Mouse (Mus musculus) myocyte (in vitro differentiated cells): ENCODE measurements around the gene Cfap74. TPM values are rescaled to one million over a fixed set of nuclear protein-coding genes. Genes with fewer than 3 reads are reported as not detected.
A peak's percentile ranks its signal among the peaks of the same experiment; 100 is the strongest.

ENCODE experiments used
- H3K27me3 ChIP-seq: one replicate; pipeline ENCODE4 v1.6.1; 2011; ENCODE audit not compliant: control insufficient read depth, insufficient read depth, insufficient read length
- H3K36me3 ChIP-seq: one replicate; pipeline ENCODE4 v1.6.1; 2011; ENCODE audit not compliant: control insufficient read depth, insufficient read depth
- H3K4me2 ChIP-seq: one replicate; pipeline ENCODE4 v1.6.1; 2011; ENCODE audit warnings: low read depth, control low read depth
- H3K4me3 ChIP-seq: one replicate; pipeline ENCODE4 v1.5.1; 2011; ENCODE audit warnings: mild to moderate bottlenecking, control low read depth, moderate library complexity
- H3K79me2 ChIP-seq: one replicate; pipeline ENCODE4 v1.6.1; 2011; ENCODE audit not compliant: control insufficient read depth, insufficient read depth
- H3ac ChIP-seq: one replicate; pipeline ENCODE4 v1.6.1; 2011; ENCODE audit not compliant: control insufficient read depth, insufficient read length
- CEBPB ChIP-seq: IDR thresholded peaks from 2 replicates; pipeline ENCODE4 v1.6.1; 2011; ENCODE audit warnings: mild to moderate bottlenecking, moderate library complexity; ENCODE audit not compliant: poor library complexity, insufficient read depth, severe bottlenecking
- E2F4 ChIP-seq: IDR thresholded peaks from one replicate; pipeline ENCODE4 v1.6.1; 2011; ENCODE audit warnings: mild to moderate bottlenecking, control low read depth, moderate library complexity; ENCODE audit not compliant: insufficient read depth
- MAX ChIP-seq: IDR thresholded peaks from one replicate; pipeline ENCODE4 v1.6.1; 2011; ENCODE audit warnings: low read depth, mild to moderate bottlenecking, control low read depth
- MYOD1 ChIP-seq, 3 experiments: IDR thresholded peaks; one replicate each; pipeline ENCODE4 v1.6.1; 2011; ENCODE audit warnings: control low read depth in 2 of 3, low read depth in 2 of 3, mild to moderate bottlenecking in 2 of 3, moderate library complexity in 1 of 3; ENCODE audit not compliant: insufficient read length in 2 of 3, control insufficient read depth in 1 of 3
- MYOG ChIP-seq, 3 experiments: IDR thresholded peaks; one replicate each; pipeline ENCODE4 v1.6.1; 2011; ENCODE audit warnings: control low read depth in 2 of 3, low read depth in 2 of 3, mild to moderate bottlenecking in 2 of 3; ENCODE audit not compliant: insufficient read length in 2 of 3, control insufficient read depth in 1 of 3, insufficient read depth in 1 of 3
- POLR2A ChIP-seq: IDR thresholded peaks from one replicate; pipeline ENCODE4 v1.6.1; 2011; ENCODE audit warnings: low read depth, mild to moderate bottlenecking, control low read depth, moderate library complexity; ENCODE audit not compliant: insufficient read length
- POLR2AphosphoS2 ChIP-seq: IDR thresholded peaks from one replicate; pipeline ENCODE4 v1.6.1; 2011; ENCODE audit warnings: low read depth, control low read depth; ENCODE audit not compliant: insufficient read length
- REST ChIP-seq: IDR thresholded peaks from one replicate; pipeline ENCODE4 v1.6.1; 2011; ENCODE audit warnings: mild to moderate bottlenecking, control low read depth, moderate library complexity; ENCODE audit not compliant: insufficient read depth, insufficient read length
- SRF ChIP-seq: IDR thresholded peaks from one replicate; pipeline ENCODE4 v1.6.1; 2011; ENCODE audit warnings: low read depth; ENCODE audit not compliant: control insufficient read depth, insufficient read length
- TCF12 ChIP-seq: IDR thresholded peaks from one replicate; pipeline ENCODE4 v1.6.1; 2011; ENCODE audit warnings: mild to moderate bottlenecking, control low read depth; ENCODE audit not compliant: poor library complexity, insufficient read depth, severe bottlenecking
- TCF3 ChIP-seq: IDR thresholded peaks from one replicate; pipeline ENCODE4 v1.6.1; 2011; ENCODE audit warnings: low read depth, control low read depth; ENCODE audit not compliant: insufficient read length
- USF1 ChIP-seq: IDR thresholded peaks from one replicate; pipeline ENCODE4 v1.6.1; 2011; ENCODE audit warnings: low read depth, mild to moderate bottlenecking, control low read depth, moderate library complexity
- polyA plus RNA-seq: library from polyadenylated mRNA; unstranded; fragments of >200 nt; fragmentation: generic; extraction: Trizol; gene quantifications from one replicate; pipeline ENCODE4 v1.2.1, GENCODE M21; 2012; ENCODE audit warnings: missing spikeins

The Cfap74 gene
- polyA plus RNA-seq, 1 experiment, result 0.22 TPM

DNA sequence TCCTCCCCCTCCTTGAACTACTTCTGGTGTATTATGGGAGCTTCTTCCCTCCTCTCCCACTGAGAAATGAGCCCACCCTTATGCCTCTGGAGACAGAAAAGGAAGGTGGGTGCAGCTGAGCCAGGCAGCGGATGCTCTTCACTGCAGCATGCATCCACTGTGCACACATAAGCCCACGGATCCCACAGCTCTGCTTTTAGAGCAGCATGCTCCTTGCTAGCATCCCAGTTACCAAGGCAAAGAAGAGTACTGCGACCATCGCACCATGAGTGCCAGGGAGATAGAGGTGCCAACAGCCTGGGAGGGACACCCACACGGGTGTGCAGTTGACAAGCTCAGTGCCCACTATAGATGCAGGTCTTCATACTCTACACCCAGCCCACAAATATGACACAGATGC, 13.5 kb upstream of the Cfap74 start:
- Histone ChIP-seq H3ac (no peak overlapping the region), H3K79me2 (no peaks in the 10 kb centered on the region), H3K4me3 (no peak overlapping the region), H3K4me2 (no peak overlapping the region), H3K36me3 (no peaks in the 10 kb centered on the region), H3K27me3 (peaks cover 60% of the 10 kb centered on the region)
- TF ChIP-seq MYOG (IDR thresholded peaks at IDR 0.05; ENCODE audit: control insufficient read depth in 1 of 3, insufficient read depth in 1 of 3, insufficient read length in 2 of 3, low read depth in 2 of 3) (no peak), MAX (no peak), USF1 (no peak), SRF (no peak), TCF12 (no peak), E2F4 (no peak), POLR2A (no peak), TCF3 (no peak), REST (no peak)

DNA sequence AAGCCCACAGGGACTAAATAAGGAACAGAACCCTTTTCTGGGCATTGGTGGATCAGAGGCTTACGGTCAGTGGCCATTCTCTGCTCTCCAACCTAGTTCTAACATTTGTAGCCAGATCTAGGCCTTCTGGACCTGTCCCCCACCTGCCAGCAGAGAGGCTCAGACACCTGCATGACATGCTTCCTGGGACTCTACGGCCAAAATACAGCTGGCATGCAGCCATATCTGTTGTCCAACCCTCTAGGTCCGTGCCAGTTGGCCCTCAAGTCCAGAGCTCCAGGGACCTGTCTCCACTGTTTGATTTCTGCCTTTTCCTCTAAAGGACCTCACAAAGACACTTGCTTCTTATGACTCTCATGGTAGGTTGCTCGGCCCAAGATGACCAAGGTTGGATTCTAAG, 12.2 kb upstream of the Cfap74 start:
- Histone ChIP-seq H3K27me3 (peaks cover 64% of the 10 kb centered on the region), H3K79me2 (no peaks in the 10 kb centered on the region)

GRCm38 (mm10) chr4:155397511-155398221, 11.3 kb upstream of the Cfap74 start, which contains the start of gene Gabrd:
Gene Gabrd (minus strand): TSS chr4:155398112.
- TF ChIP-seq MYOG (IDR thresholded peaks at IDR 0.05; ENCODE audit: control insufficient read depth in 1 of 3, insufficient read depth in 1 of 3, insufficient read length in 2 of 3, low read depth in 2 of 3), result peak in 1 of 3 experiments; percentile 20
- peak; percentile 94 for TF ChIP-seq REST
- TF ChIP-seq MAX, result no peak
- no peak within 1 kb of the TSS for H3ac ChIP-seq
- no peaks in the 10 kb centered on the region for H3K36me3 ChIP-seq
- no peaks in the 10 kb centered on the region for H3K79me2 ChIP-seq
- H3K4me3 ChIP-seq, result no peak within 1 kb of the TSS
- no peak within 1 kb of the TSS for H3K4me2 ChIP-seq
- H3K27me3 ChIP-seq, result peaks cover 60% of the 10 kb centered on the region

More for the DNA sequence above, 12.2 kb upstream of the Cfap74 start:
- no peak overlapping the region for H3ac ChIP-seq
- H3K36me3 ChIP-seq, result no peaks in the 10 kb centered on the region
- H3K4me2 ChIP-seq, result no peak overlapping the region
- no peak for TF ChIP-seq SRF
- no peak for TF ChIP-seq POLR2A
- TF ChIP-seq POLR2AphosphoS2, result no peak
- no peak for TF ChIP-seq MYOG (IDR thresholded peaks at IDR 0.05; ENCODE audit: control insufficient read depth in 1 of 3, insufficient read depth in 1 of 3, insufficient read length in 2 of 3, low read depth in 2 of 3)
- no peak for TF ChIP-seq MAX
- no peak for TF ChIP-seq TCF3
- no peak for TF ChIP-seq TCF12
- TF ChIP-seq E2F4, result no peak
- no peak overlapping the region for H3K4me3 ChIP-seq

DNA sequence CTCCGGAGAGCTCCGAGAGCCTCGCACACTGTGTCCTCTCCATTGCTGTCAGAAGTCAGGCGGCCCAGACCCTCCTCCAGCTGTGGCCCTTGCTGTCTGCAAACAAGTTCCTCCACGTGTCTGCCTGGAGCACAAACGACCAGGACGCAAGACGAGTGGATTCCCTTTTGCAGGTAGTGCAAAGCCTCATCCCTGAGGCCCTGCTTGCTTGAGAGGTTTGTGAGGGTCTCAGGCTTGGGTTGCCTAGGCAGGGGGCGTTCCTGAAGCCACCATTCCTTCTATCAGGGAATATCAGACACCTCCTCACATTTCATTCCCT, 10.8 kb upstream of the Cfap74 start:
- Histone ChIP-seq H3K4me3 (no peak overlapping the region), H3K4me2 (no peak overlapping the region), H3ac (no peak overlapping the region), H3K79me2 (no peaks in the 10 kb centered on the region), H3K36me3 (no peaks in the 10 kb centered on the region), H3K27me3 (peaks cover 55% of the 10 kb centered on the region)
- TF ChIP-seq TCF3 (no peak), CEBPB (no peak), TCF12 (no peak), USF1 (no peak), E2F4 (no peak), REST (no peak), POLR2A (no peak), MAX (no peak), POLR2AphosphoS2 (no peak), MYOD1 (IDR thresholded peaks at IDR 0.05; ENCODE audit: control insufficient read depth in 1 of 3, insufficient read length in 2 of 3, low read depth in 2 of 3) (no peak), MYOG (IDR thresholded peaks at IDR 0.05; ENCODE audit: control insufficient read depth in 1 of 3, insufficient read depth in 1 of 3, insufficient read length in 2 of 3, low read depth in 2 of 3) (no peak), SRF (no peak)

- H3K4me3 ChIP-seq, result no peak overlapping the region
- H3K27me3 ChIP-seq, result peaks cover 32% of the 10 kb centered on the region
- H3K4me2 ChIP-seq, result no peak overlapping the region
- no peak overlapping the region for H3ac ChIP-seq
- H3K79me2 ChIP-seq, result no peaks in the 10 kb centered on the region
- no peak for TF ChIP-seq USF1
- TF ChIP-seq POLR2AphosphoS2, result no peak
- no peak for TF ChIP-seq MAX
- TF ChIP-seq REST, result no peak
- TF ChIP-seq POLR2A, result no peak
- TF ChIP-seq TCF12, result no peak
- no peak for TF ChIP-seq SRF
- TF ChIP-seq MYOG (IDR thresholded peaks at IDR 0.05; ENCODE audit: control insufficient read depth in 1 of 3, insufficient read depth in 1 of 3, insufficient read length in 2 of 3, low read depth in 2 of 3), result no peak
- TF ChIP-seq TCF3, result no peak
- TF ChIP-seq MYOD1 (IDR thresholded peaks at IDR 0.05; ENCODE audit: control insufficient read depth in 1 of 3, insufficient read length in 2 of 3, low read depth in 2 of 3), result no peak
- TF ChIP-seq CEBPB, result no peak
- TF ChIP-seq E2F4, result no peak
- H3K36me3 ChIP-seq, result no peaks in the 10 kb centered on the region
These were observed 7.9 kb upstream of the Cfap74 start for GRCm38 (mm10) chr4:155401121-155401520.
